Mouse (Mus musculus) forebrain, embryonic 12.5 days (tissue): ENCODE measurements around the gene Cirbp. TPM values are rescaled to one million over a fixed set of nuclear protein-coding genes. Genes with fewer than 3 reads are reported as not detected.
"Not testable (repeated sequence)": the region's sequence is repeated elsewhere in the genome, so short reads cannot be mapped to it uniquely, and the experiment has no call there.

Experiments
- ATAC-seq: fragments of 200-750 bp; cut with Nextera tagmentation; 2 replicates; pipeline ENCODE4 v1.8.0; 2017; ENCODE audit warnings: moderate TSS enrichment; ENCODE audit not compliant: low FRiP score
- H3K27ac ChIP-seq: fragments of 300-500 bp; sonication (generic); 2 replicates; pipeline ENCODE4 v1.5.1; 2016; ENCODE audit warnings: mild to moderate bottlenecking
- H3K27me3 ChIP-seq: fragments of 300-500 bp; sonication (generic); 2 replicates; pipeline ENCODE4 v1.6.1; 2016; ENCODE audit warnings: mild to moderate bottlenecking
- H3K36me3 ChIP-seq: fragments of 300-500 bp; sonication (generic); replicated peaks from 2 replicates; pipeline ENCODE4 v1.6.1; 2016; ENCODE audit warnings: mild to moderate bottlenecking
- H3K4me1 ChIP-seq: fragments of 300-500 bp; sonication (generic); 2 replicates; pipeline ENCODE4 v1.6.1; 2016
- H3K4me2 ChIP-seq: fragments of 300-500 bp; sonication (generic); 2 replicates; pipeline ENCODE4 v1.6.1; 2016; ENCODE audit warnings: mild to moderate bottlenecking, moderate library complexity
- H3K4me3 ChIP-seq: fragments of 300-500 bp; sonication (generic); replicated peaks from 2 replicates; pipeline ENCODE4 v1.5.1; 2016; ENCODE audit warnings: mild to moderate bottlenecking
- H3K9ac ChIP-seq: fragments of 300-500 bp; sonication (generic); 2 replicates; pipeline ENCODE4 v1.6.1; 2016; ENCODE audit warnings: mild to moderate bottlenecking
- H3K9me3 ChIP-seq: fragments of 300-500 bp; sonication (generic); 2 replicates; pipeline ENCODE4 v1.6.1; 2016
- WGBS: fragments of 180-500 bp; shearing (Covaris S2); methylation state at CpG from one replicate; pipeline ENCODE4 v1.1.7; 2016; 5-methylcytosine and 5-hydroxymethylcytosine counted together
- polyA plus RNA-seq: library from polyadenylated mRNA; unstranded; fragments of >200 nt; fragmentation: Nextera tagmentation; extraction: Ambion mirVana; gene quantifications from 2 replicates; pipeline ENCODE4 v1.2.1, GENCODE M21; 2016

Gene Cirbp
- polyA plus RNA-seq, 1 experiment from 2014 or later, result 240 TPM

- no peak overlapping the region for H3K4me2 ChIP-seq
- no peak overlapping the region for H3K27ac ChIP-seq
- ATAC-seq, result no peak
- H3K36me3 ChIP-seq, result peaks cover 7% of the 10 kb centered on the region
- H3K4me3 ChIP-seq, result no peak overlapping the region
- 80% methylated on average over 3 of the region's 3 CpGs for WGBS
- H3K9ac ChIP-seq, result no peak overlapping the region
- peaks cover 17% of the 10 kb centered on the region for H3K27me3 ChIP-seq
- H3K9me3 ChIP-seq, result no peaks in the 10 kb centered on the region
- H3K4me1 ChIP-seq, result peaks cover 76% of the 10 kb centered on the region
Observed at GRCm38 (mm10) chr10:80162243-80162608, 3.6 kb upstream of the Cirbp start.

- Histone ChIP-seq H3K27me3 (peaks cover 17% of the 10 kb centered on the region), H3K4me3 (no peak overlapping the region), H3K27ac (no peak overlapping the region), H3K4me1 (peaks cover 70% of the 10 kb centered on the region), H3K9ac (no peak overlapping the region), H3K36me3 (0 out of 2 replicates have a peak, but pooled peaks cover 2% of the 10 kb centered on the region), H3K9me3 (no peaks in the 10 kb centered on the region), H3K4me2 (no peak overlapping the region)
- ATAC-seq, result no peak
- 83% methylated on average over 6 of the region's 6 CpGs for WGBS
Observed at GRCm38 (mm10) chr10:80162716-80163299, 3.0 kb upstream of the Cirbp start.

- Histone ChIP-seq H3K4me1 (peaks cover 65% of the 10 kb centered on the region), H3K27me3 (peaks cover 17% of the 10 kb centered on the region), H3K36me3 (no peaks in the 10 kb centered on the region), H3K9me3 (no peaks in the 10 kb centered on the region), H3K4me3 (no peak overlapping the region), H3K27ac (no peak overlapping the region), H3K4me2 (0 out of 2 replicates have a peak overlapping the region, but pooled peaks have one; percentile 3), H3K9ac (no peak overlapping the region)
- WGBS, result 79% methylated on average over 8 of the region's 8 CpGs
- ATAC-seq, result no peak
Observed at GRCm38 (mm10) chr10:80163721-80164120, 2.1 kb upstream of the Cirbp start.

GRCm38 (mm10) chr10:80164161-80164997 is 1.4 kb upstream of the Cirbp start:
- no peaks in the 10 kb centered on the region for H3K9me3 ChIP-seq

GRCm38 (mm10) chr10:80164998-80165344 is 814 bp upstream of the Cirbp start:
- H3K27ac ChIP-seq, result peak overlapping the region; percentile 75
- peak overlapping the region; percentile 62 for H3K9ac ChIP-seq
- peaks cover 3% of the 10 kb centered on the region for H3K36me3 ChIP-seq
- H3K9me3 ChIP-seq, result no peaks in the 10 kb centered on the region
- peaks cover 17% of the 10 kb centered on the region for H3K27me3 ChIP-seq
- H3K4me2 ChIP-seq, result peak overlapping the region; percentile 74
- H3K4me3 ChIP-seq, result peak overlapping the region; percentile 39
- WGBS, result under 1% methylated on average over 17 of the region's 17 CpGs
- H3K4me1 ChIP-seq, result peaks cover 66% of the 10 kb centered on the region
- peak; percentile 39 for ATAC-seq

More at GRCm38 (mm10) chr10:80164161-80164997, 1.4 kb upstream of the Cirbp start:
- Histone ChIP-seq H3K27me3 (peaks cover 17% of the 10 kb centered on the region), H3K36me3 (no peaks in the 10 kb centered on the region), H3K27ac (peak overlapping the region; percentile 75), H3K4me1 (peaks cover 65% of the 10 kb centered on the region), H3K9ac (peak overlapping the region; percentile 62), H3K4me3 (peak overlapping the region; percentile 39), H3K4me2 (peak overlapping the region; percentile 74)
- WGBS, result 11% methylated on average over 43 of the region's 44 CpGs
- ATAC-seq, result peak; percentile 5; the same call in 1 of the 2 replicates

GRCm38 (mm10) chr10:80166136-80166535 is 351 bp downstream of the Cirbp start:
- Histone ChIP-seq H3K27me3 (peaks cover 17% of the 10 kb centered on the region), H3K9ac (peak overlapping the region; percentile 25; the same call in 1 of the 2 replicates), H3K36me3 (peaks cover 15% of the 10 kb centered on the region), H3K4me1 (peaks cover 64% of the 10 kb centered on the region), H3K27ac (peak overlapping the region; percentile 75), H3K4me2 (peak overlapping the region; percentile 74)
- ATAC-seq, H3K4me3 ChIP-seq, H3K9me3 ChIP-seq: not testable (repeated sequence)
- 87% methylated on average over 4 of the region's 4 CpGs for WGBS

- WGBS, result under 1% methylated on average over 54 of the region's 55 CpGs
- peak overlapping the region; percentile 98 for H3K9ac ChIP-seq
Observed at GRCm38 (mm10) chr10:80167460-80168037, 1.8 kb downstream of the Cirbp start.

GRCm38 (mm10) chr10:80168038-80168661 is 2.4 kb downstream of the Cirbp start:
- peak overlapping the region; percentile 93 for H3K4me3 ChIP-seq
- H3K4me1 ChIP-seq, result peaks cover 69% of the 10 kb centered on the region
- no peaks in the 10 kb centered on the region for H3K9me3 ChIP-seq
- under 1% methylated on average over 48 of the region's 48 CpGs for WGBS
- H3K27ac ChIP-seq, result peak overlapping the region; percentile 99
- H3K27me3 ChIP-seq, result peaks cover 11% of the 10 kb centered on the region
- H3K36me3 ChIP-seq, result peaks cover 29% of the 10 kb centered on the region
- H3K9ac ChIP-seq, result peak overlapping the region; percentile 98
- H3K4me2 ChIP-seq, result peak overlapping the region; percentile 91
- ATAC-seq, result peak; percentile 56

More at GRCm38 (mm10) chr10:80167460-80168037, 1.8 kb downstream of the Cirbp start:
- Histone ChIP-seq H3K27me3 (peaks cover 17% of the 10 kb centered on the region), H3K36me3 (peaks cover 29% of the 10 kb centered on the region), H3K27ac (peak overlapping the region; percentile 99), H3K4me2 (peak overlapping the region; percentile 91), H3K4me1 (peaks cover 67% of the 10 kb centered on the region), H3K4me3 (peak overlapping the region; percentile 93), H3K9me3 (no peaks in the 10 kb centered on the region)
- peak; percentile 93 for ATAC-seq

- peaks cover 5% of the 10 kb centered on the region; the same call in 1 of the 2 replicates for H3K27me3 ChIP-seq
- H3K4me1 ChIP-seq, result peaks cover 72% of the 10 kb centered on the region
- H3K36me3 ChIP-seq, result peaks cover 29% of the 10 kb centered on the region
- peak overlapping the region; percentile 98 for H3K9ac ChIP-seq
- H3K4me2 ChIP-seq, result peak overlapping the region; percentile 91
- no peak for ATAC-seq
- H3K9me3 ChIP-seq, result no peaks in the 10 kb centered on the region
- WGBS, result 65% methylated on average over 1 of the region's 1 CpGs
- H3K27ac ChIP-seq, result peak overlapping the region; percentile 99; the same call in 1 of the 2 replicates
- H3K4me3 ChIP-seq, result peak overlapping the region; percentile 93
Observed at GRCm38 (mm10) chr10:80169070-80169469, 3.3 kb downstream of the Cirbp start.

- 95% methylated on average over 7 of the region's 7 CpGs for WGBS
- no peak for ATAC-seq
- Histone ChIP-seq H3K4me3 (no peak overlapping the region; the same call in 1 of the 2 replicates), H3K4me2 (peak overlapping the region; percentile 91; the same call in 1 of the 2 replicates), H3K27me3 (no peaks in the 10 kb centered on the region), H3K27ac (no peak overlapping the region), H3K9ac (0 out of 2 replicates have a peak overlapping the region, but pooled peaks have one; percentile 29), H3K4me1 (peaks cover 68% of the 10 kb centered on the region), H3K36me3 (peaks cover 29% of the 10 kb centered on the region), H3K9me3 (no peaks in the 10 kb centered on the region)
Observed at GRCm38 (mm10) chr10:80169651-80170050, 3.9 kb downstream of the Cirbp start.

- Histone ChIP-seq H3K27ac (0 out of 2 replicates have a peak overlapping the region, but pooled peaks have one; percentile 13), H3K9me3 (no peaks in the 10 kb centered on the region), H3K4me1 (peaks cover 68% of the 10 kb centered on the region), H3K36me3 (peaks cover 29% of the 10 kb centered on the region), H3K4me2 (no peak overlapping the region), H3K9ac (0 out of 2 replicates have a peak overlapping the region, but pooled peaks have one; percentile 29), H3K27me3 (no peaks in the 10 kb centered on the region), H3K4me3 (no peak overlapping the region; the same call in 1 of the 2 replicates)
- ATAC-seq, result no peak
- WGBS, result 95% methylated on average over 16 of the region's 16 CpGs
Observed at GRCm38 (mm10) chr10:80170052-80170451, 4.3 kb downstream of the Cirbp start.
